Mouse (Mus musculus): ENCODE results near the gene Espn. TPM values are rescaled to one million over a fixed set of nuclear protein-coding genes. Genes with fewer than 3 reads are reported as not detected.

Espn gene
- total RNA-seq, 2 experiments from 2014 or later, result 3.0 to 3.4 TPM

- DNase-seq (ENCODE audit: low spot score in 2 of 2), result no peak
Measured at GRCm38 (mm10) chr4:152151451-152151965, 663 bp downstream of the Espn start.

GRCm38 (mm10) chr4:152150546-152150945 lies 1.6 kb downstream of the Espn start:
- no peak for DNase-seq (ENCODE audit: low spot score in 2 of 2)

DNA sequence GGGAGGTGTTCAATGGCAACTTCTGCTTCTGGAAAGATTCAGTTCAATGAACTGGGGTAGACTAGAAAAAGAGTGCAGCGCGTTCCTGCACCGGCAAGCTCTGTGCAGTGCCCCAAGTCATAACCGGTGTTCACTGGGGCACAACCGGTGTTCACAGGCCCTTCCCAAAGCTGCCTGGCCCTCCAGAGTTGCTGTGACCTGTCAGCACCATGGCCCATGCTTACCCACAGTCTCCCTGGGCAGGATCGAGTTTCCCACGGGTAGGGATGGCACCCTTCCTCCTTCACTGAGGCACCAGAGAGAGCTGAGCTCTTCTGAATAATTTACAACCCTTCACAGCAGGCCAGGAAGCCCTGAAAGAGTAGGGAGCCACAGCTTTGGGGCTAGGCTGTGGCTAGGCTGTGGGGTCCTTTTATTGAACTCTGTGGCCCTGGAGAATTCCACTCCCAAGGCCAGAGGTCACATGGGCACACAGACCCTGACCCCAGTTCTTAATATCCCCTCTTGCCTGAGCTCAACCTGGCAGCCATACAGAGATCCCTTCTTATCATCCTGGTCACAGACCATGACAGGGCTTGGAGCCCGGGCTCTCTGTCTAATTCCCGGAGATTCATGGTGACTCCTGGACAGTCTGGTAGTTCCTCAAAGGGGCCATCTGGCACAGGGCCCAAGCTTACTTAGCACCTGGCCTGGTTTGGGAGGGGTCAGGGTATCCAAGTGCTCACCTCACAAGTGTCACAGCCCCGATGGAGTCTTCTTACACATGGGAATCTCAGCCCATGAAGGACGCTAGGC lies 5.9 kb downstream of the Espn start:
- DNase-seq (ENCODE audit: low spot score in 2 of 2), result no peak

DNA sequence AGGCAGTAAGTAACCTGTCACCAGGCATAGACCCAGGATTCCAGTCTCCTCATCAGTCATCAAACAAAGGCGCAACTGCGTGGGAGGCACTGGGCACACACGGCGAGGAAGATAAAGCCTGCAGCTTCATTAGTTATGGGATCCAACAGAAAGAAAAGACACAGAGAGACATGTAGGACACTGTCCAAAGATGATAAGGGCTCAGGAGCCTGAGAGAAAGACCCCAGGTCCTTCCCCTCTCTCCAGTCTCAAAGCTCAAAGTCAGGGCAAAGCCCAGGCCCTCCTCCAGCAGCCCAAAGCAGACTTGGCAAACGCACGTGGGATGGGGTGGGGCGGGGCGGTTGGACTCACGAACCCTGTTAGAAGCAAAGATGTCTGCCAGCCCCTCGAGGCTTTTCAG lies 6.7 kb downstream of the Espn start:
- DNase-seq (ENCODE audit: low spot score in 2 of 2), result no peak

- DNase-seq (ENCODE audit: low spot score in 2 of 2), result no peak
Measured at GRCm38 (mm10) chr4:152143632-152144031, 8.5 kb downstream of the Espn start.

- peak in 1 of 2 experiments; percentile 70 for DNase-seq (ENCODE audit: low spot score in 2 of 2)
Measured at GRCm38 (mm10) chr4:152141521-152142135, 10.5 kb downstream of the Espn start.

DNA sequence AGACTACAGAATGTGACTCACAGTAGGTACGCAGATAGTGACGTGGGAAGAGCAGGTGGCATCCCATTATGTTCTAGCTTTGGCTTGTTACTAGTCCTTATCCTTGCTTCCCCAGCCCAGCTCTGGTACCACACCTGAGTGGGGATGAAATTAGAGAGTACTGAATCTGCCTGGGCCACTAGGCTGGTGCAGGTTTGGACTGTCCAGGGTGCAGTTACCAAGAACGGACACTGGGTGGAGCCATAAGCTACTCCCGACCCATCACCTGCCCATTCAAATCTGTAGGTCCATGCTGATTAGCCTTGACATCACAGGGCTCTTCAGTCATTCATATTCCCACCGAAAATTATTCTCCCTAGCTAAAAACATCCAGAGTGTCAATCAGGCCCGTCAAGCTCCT lies 11.7 kb downstream of the Espn start:
- DNase-seq (ENCODE audit: low spot score in 2 of 2), result no peak

GRCm38 (mm10) chr4:152138497-152139260 lies 13.5 kb downstream of the Espn start:
- peak; percentile 75 to 80 for DNase-seq (ENCODE audit: low spot score in 2 of 2)

GRCm38 (mm10) chr4:152136876-152137250 lies 15.3 kb downstream of the Espn start:
- DNase-seq (ENCODE audit: low spot score in 2 of 2), result no peak

DNA sequence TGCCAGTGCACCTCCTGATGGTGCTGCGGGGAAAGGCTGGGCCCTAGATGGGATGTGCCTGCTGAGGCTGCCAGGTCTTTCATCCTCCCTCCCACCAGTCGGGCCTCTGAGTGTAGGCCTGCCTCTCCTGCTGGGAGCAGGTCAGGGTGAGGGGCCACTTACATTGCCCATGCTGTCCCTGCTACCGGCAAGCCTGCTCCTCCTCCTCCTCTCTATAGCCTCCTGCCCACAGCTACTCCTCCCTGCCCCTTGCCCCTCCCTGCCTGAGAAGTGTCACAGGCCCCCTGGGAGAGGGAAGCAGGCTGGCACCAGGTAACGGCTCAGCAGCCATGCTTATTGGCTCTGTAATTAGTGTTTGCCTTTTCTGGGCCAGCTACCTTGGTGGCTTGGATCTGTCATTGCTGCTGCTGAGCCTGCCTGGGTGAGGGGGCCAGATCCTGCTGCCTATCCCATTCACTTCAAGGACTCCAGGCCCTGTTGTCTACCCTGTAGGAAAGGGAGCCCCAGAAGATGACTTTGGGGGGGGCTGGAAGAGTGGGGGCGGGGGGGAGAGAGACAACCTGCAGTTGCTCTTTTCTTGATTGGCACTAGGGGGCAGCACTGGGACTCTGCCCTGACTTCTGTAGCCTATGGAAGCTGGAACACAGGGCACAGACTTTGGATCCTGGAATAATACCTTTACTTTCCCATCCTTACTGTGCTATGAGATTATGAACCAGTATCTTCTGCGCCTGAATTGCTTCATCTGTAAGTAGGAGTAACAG lies 15.9 kb downstream of the Espn start:
- no peak for DNase-seq (ENCODE audit: low spot score in 2 of 2)

DNA sequence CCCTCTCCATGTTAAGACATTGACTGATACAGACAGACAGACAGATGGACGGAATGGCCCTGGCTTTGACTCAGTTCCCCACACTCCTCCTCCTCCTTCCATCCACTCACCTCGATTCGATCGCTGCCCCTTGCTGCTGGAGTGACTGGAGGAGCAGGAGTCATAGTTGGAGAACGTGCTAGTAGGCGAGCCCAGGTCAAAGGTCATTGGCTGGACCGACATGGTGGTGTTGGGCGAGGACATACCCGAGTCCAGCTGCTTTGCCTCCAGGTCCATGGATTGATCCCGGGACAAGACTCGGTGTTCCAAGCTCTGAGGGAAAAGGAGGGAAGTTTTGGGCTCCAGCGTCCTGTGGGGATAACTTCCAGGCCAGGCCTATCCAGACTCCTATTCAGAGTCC lies 16.8 kb downstream of the Espn start:
- DNase-seq (ENCODE audit: low spot score in 2 of 2), result no peak

GRCm38 (mm10) chr4:152134507-152134906 lies 17.7 kb downstream of the Espn start:
- DNase-seq (ENCODE audit: low spot score in 2 of 2), result peak in 1 of 2 experiments; percentile 48

DNA sequence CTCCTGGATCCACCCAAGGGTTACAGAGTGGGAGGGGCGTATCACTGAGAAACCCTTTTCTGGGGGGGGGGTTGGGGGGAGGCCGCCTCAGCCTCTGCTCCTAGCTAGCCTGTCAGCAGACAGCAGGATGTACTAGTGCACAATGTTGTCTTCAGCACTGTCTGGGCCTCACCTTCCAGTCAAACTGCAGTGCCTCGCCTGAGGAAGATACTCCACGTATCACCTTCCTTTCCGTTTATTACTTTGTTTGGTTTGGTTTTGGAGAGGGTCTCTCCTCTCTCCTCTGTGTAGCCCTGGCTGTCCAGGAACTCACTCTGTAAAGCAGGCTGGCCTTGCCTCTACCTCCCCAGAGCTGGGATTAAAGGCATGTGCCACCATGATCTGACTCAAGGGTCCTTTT lies 19.0 kb downstream of the Espn start:
- no peak for DNase-seq (ENCODE audit: low spot score in 2 of 2)

GRCm38 (mm10) chr4:152132772-152133169 lies 19.4 kb downstream of the Espn start:
- no peak for DNase-seq (ENCODE audit: low spot score in 2 of 2)

GRCm38 (mm10) chr4:152131809-152132771 lies 20.1 kb downstream of the Espn start:
- DNase-seq (ENCODE audit: low spot score in 2 of 2), result no peak

DNA sequence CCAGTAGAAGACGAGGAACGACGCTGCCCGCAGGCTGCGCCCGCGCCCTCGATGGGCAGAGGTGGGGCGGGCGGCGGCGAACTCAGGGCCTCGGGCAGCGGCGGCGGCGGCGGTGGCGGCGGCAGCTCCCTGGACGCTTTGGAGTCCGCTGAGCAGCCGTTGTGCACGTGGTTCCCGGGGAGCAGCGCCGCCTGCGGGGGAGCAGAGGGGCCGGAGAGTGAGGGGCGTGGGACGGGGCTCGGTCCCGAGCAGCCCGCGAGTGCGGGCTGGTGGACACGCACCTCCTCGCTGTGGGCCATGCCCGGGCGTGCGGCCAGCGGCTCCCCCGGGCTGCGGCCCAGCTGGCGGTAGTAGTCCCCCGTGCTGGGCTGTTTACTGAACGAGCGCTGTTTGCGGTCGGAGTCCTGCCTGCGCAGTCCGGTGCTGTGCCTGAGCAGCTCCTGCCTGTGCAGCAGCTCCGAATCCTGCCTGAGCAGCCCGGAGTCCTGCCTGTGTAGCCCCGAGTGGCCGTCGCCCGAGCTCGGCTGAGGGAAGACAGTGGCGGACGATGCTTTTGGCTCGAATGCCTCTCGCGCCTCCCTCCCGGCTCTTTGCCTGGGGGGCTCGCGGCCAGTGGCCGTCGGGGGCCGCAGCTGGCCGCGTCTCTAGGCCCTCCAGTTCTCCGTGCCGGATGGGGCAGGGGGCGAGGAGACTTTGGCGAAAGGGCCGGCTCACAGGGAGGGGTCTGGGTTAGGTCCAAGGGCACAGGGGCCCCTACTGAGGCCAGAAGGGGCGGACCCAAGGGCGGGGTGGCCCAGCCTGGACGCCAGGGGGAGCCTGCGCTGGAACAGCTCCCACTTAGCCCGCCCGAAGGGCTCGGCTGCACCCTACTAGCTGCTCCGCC lies 21.2 kb downstream of the Espn start:
- DNase-seq (ENCODE audit: low spot score in 2 of 2), result peak in 1 of 2 experiments; percentile 30

DNA sequence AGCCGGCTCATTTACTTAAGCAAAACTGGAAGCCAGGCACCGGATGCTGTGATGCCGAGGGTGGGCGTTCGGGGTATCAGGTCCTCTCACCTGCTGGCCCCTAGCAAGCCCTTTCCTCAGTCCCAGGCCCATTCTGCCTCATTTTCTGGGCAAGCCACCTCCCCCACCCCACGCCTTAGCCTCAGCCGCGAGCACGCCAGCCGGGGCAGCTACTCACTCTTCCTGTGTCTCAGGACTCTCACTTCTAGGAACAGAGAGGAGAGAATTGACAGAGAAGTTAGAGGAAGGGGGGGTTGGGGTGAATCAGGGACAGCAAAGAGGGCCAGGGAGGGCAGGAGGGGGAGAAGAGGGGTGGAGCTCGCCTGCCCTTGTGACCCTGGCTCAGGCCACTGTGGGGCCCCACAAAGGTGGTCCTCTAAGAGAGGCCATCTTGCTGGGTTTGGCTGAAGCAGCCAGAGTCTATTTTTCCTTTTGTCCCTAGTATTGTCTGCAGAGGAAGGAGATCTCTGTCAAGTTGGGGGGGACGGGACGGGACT lies 22.7 kb downstream of the Espn start:
- DNase-seq (ENCODE audit: low spot score in 2 of 2), result no peak

- no peak for DNase-seq (ENCODE audit: low spot score in 2 of 2)
Measured at GRCm38 (mm10) chr4:152128784-152129183, 23.4 kb downstream of the Espn start.

GRCm38 (mm10) chr4:152127884-152128283 lies 24.3 kb downstream of the Espn start:
- no peak for DNase-seq (ENCODE audit: low spot score in 2 of 2)
